Mouse (Mus musculus) limb, embryonic 10.5 days (tissue): ENCODE results near the gene Gas6. TPM values are rescaled to one million over a fixed set of nuclear protein-coding genes. Genes with fewer than 3 reads are reported as not detected.

Experiments used
- DNase-seq: peaks from one replicate; pipeline ENCODE4 v3.0.0-alpha.2; 2017; ENCODE audit warnings: low spot score
- H3K27ac ChIP-seq: fragments of 300-500 bp; sonication (generic); 2 replicates; pipeline ENCODE4 v1.5.1; 2016; ENCODE audit warnings: mild to moderate bottlenecking
- H3K27me3 ChIP-seq: fragments of 300-500 bp; sonication (generic); 2 replicates; pipeline ENCODE4 v1.6.1; 2016; ENCODE audit warnings: low read depth, mild to moderate bottlenecking; ENCODE audit not compliant: poor library complexity, severe bottlenecking
- H3K36me3 ChIP-seq: fragments of 300-500 bp; sonication (generic); 2 replicates; pipeline ENCODE4 v1.6.1; 2016; ENCODE audit warnings: mild to moderate bottlenecking, moderate library complexity
- H3K4me1 ChIP-seq: fragments of 300-500 bp; sonication (generic); 2 replicates; pipeline ENCODE4 v1.6.1; 2016
- H3K4me3 ChIP-seq: fragments of 300-500 bp; sonication (generic); 2 replicates; pipeline ENCODE4 v1.5.1; 2016; ENCODE audit warnings: mild to moderate bottlenecking, moderate library complexity
- H3K9me3 ChIP-seq: fragments of 300-500 bp; sonication (generic); replicated peaks from 2 replicates; pipeline ENCODE4 v1.6.1; 2016; ENCODE audit warnings: mild to moderate bottlenecking
- WGBS: fragments of 180-500 bp; shearing (Covaris S2); methylation state at CpG from one replicate; pipeline ENCODE4 v1.1.7; 2016; 5-methylcytosine and 5-hydroxymethylcytosine counted together
- polyA plus RNA-seq: library from polyadenylated mRNA; unstranded; fragments of >200 nt; fragmentation: Nextera tagmentation; extraction: Ambion mirVana; gene quantifications from 2 replicates; pipeline ENCODE4 v1.2.1, GENCODE M21; 2016

Gene Gas6
- polyA plus RNA-seq, 1 experiment from 2014 or later = 4.3 TPM

- no peaks in the 10 kb centered on the region for H3K27me3 ChIP-seq
- no peak overlapping the region for H3K4me3 ChIP-seq
- 92% methylated on average over 9 of the region's 9 CpGs for WGBS
- no peaks in the 10 kb centered on the region for H3K36me3 ChIP-seq
- no peak for DNase-seq
- no peaks in the 10 kb centered on the region for H3K9me3 ChIP-seq
- H3K27ac ChIP-seq = no peak overlapping the region
- no peaks in the 10 kb centered on the region for H3K4me1 ChIP-seq
Observed at GRCm38 (mm10) chr8:13519503-13519902, 25.2 kb upstream of the Gas6 start.

DNA sequence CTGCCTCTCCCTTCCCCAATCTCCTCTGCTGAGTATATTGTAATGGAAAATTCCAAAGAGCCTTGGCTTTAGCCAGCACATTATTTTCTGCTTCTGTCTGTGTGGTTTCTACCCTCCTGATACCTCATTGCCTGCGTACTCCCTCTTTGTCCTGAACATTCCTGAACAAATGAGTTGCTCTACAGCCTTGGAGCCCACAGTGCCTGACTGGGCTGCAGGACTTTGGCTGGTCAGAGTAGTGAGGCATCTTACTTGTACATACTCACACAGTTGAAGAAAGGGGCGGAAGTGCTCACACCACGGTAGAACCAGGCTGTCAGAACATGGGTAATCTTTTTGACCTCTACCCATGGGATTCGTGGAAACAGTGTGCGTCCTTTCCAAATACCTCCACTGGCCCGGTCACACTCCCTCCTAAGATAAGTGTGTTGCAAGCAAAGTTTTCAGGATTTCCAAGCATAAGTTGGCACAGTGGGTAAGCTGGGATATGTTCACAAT, 23.0 kb upstream of the Gas6 start:
- Histone ChIP-seq H3K27ac (no peak overlapping the region), H3K4me1 (no peaks in the 10 kb centered on the region), H3K27me3 (no peaks in the 10 kb centered on the region), H3K36me3 (no peaks in the 10 kb centered on the region), H3K4me3 (no peak overlapping the region), H3K9me3 (no peaks in the 10 kb centered on the region)
- WGBS = 94% methylated on average over 6 of the region's 6 CpGs
- DNase-seq = no peak

DNA sequence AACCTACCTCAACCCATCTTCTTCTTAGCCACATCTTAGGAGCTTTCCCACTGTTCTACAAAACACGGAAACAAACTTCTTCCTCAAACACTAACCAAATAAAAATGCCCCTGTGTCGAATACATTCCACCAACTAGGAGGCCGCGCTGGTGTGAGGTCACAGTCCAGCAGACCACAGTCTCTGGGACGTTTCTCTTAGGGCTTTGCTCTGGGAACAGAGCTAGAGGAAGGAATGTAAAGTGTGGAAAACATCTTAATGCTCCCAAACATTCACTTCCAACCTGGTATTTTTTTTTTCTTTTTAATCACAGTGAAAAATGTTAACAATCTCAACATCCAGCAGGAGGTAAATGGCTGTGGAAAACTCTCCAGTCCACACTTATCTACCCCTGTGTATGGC, 22.4 kb upstream of the Gas6 start:
- H3K9me3 ChIP-seq = no peaks in the 10 kb centered on the region
- H3K36me3 ChIP-seq = no peaks in the 10 kb centered on the region
- H3K4me1 ChIP-seq = no peaks in the 10 kb centered on the region
- 86% methylated on average over 5 of the region's 5 CpGs for WGBS
- no peak for DNase-seq
- no peak overlapping the region for H3K4me3 ChIP-seq
- H3K27ac ChIP-seq = no peak overlapping the region
- no peaks in the 10 kb centered on the region for H3K27me3 ChIP-seq

DNA sequence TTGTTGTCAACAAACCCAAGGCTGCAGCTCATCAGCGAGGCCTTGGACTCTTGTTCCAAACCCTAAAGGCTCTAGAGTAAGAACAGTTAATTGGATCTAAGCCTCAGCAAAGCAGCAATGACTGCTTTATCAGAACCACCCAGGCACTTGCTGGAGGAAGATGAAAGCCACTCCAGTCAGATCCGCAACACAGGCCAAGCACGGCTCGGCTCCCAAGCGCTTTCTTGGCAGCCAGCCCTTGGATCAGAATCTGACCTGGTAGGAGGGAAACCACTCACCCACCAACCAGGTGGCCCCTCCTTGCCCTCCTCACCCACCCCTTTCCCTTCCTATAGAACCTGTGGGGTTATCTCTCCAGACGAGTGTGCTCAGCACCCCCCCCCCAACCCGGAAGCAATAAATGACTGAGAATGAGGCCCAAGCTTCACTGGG, 21.7 kb upstream of the Gas6 start:
- 77% methylated on average over 7 of the region's 7 CpGs for WGBS
- H3K4me3 ChIP-seq = no peak overlapping the region
- DNase-seq = no peak
- H3K27me3 ChIP-seq = no peaks in the 10 kb centered on the region
- no peaks in the 10 kb centered on the region for H3K36me3 ChIP-seq
- H3K9me3 ChIP-seq = no peaks in the 10 kb centered on the region
- no peak overlapping the region for H3K27ac ChIP-seq
- no peaks in the 10 kb centered on the region for H3K4me1 ChIP-seq

DNA sequence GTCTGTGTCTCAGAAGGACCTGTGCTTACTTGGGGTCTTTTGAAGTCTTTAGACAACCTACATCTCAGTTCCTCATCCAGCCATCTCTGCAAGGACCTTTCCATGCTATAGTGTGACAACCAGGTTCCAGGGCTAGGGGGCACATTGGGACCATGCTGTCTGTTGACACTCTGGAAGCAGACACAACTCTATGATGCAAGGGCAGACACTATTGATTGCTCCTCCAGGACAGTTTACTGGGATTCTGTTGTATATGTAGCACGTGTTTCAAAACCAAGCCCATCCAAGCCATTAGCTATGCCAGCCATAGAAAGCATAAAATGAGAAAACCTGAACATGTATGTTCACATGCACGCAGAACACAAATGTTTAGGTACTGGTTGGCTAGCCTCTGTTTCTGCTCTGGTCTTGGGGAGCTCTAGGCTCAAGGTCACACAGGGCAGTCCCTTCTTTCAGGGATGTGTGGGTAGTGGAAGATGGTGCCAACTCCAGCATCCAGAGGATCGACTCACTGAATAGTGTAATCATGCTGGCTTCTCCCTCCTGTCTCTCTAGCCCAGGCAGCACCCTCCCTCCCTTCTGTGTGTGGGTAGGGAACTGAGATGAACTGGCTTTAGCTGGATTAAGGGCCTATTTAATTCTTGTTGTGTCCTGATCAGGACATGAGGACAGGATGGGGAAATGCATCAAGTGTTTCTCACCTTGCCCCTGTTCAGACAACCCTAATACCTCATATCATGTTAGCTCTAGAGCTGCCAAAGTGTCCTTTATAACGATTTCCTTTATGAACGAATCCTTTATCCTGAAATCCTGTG, 19.5 kb upstream of the Gas6 start:
- WGBS = 86% methylated on average over 5 of the region's 5 CpGs
- Histone ChIP-seq H3K4me3 (no peak overlapping the region), H3K36me3 (no peaks in the 10 kb centered on the region), H3K4me1 (no peaks in the 10 kb centered on the region), H3K27me3 (no peaks in the 10 kb centered on the region), H3K9me3 (no peaks in the 10 kb centered on the region), H3K27ac (no peak overlapping the region)
- no peak for DNase-seq

GRCm38 (mm10) chr8:13512677-13513076, 18.4 kb upstream of the Gas6 start:
- no peaks in the 10 kb centered on the region for H3K27me3 ChIP-seq
- no peaks in the 10 kb centered on the region for H3K9me3 ChIP-seq
- no peaks in the 10 kb centered on the region for H3K4me1 ChIP-seq
- H3K4me3 ChIP-seq = no peak overlapping the region
- no peak overlapping the region for H3K27ac ChIP-seq
- H3K36me3 ChIP-seq = no peaks in the 10 kb centered on the region
- 80% methylated on average over 6 of the region's 6 CpGs for WGBS
- no peak for DNase-seq

- Histone ChIP-seq H3K27ac (no peak overlapping the region), H3K27me3 (no peaks in the 10 kb centered on the region), H3K4me1 (no peaks in the 10 kb centered on the region), H3K36me3 (no peaks in the 10 kb centered on the region), H3K4me3 (no peak overlapping the region), H3K9me3 (no peaks in the 10 kb centered on the region)
- no peak for DNase-seq
- 70% methylated on average over 5 of the region's 5 CpGs for WGBS
Observed at GRCm38 (mm10) chr8:13512016-13512415, 17.7 kb upstream of the Gas6 start.

- Histone ChIP-seq H3K9me3 (no peaks in the 10 kb centered on the region), H3K4me3 (no peak overlapping the region), H3K4me1 (no peaks in the 10 kb centered on the region), H3K36me3 (no peaks in the 10 kb centered on the region), H3K27me3 (no peaks in the 10 kb centered on the region), H3K27ac (no peak overlapping the region)
- DNase-seq = no peak
- WGBS = 86% methylated on average over 3 of the region's 3 CpGs
Observed at GRCm38 (mm10) chr8:13507284-13507937, 13.1 kb upstream of the Gas6 start.

DNA sequence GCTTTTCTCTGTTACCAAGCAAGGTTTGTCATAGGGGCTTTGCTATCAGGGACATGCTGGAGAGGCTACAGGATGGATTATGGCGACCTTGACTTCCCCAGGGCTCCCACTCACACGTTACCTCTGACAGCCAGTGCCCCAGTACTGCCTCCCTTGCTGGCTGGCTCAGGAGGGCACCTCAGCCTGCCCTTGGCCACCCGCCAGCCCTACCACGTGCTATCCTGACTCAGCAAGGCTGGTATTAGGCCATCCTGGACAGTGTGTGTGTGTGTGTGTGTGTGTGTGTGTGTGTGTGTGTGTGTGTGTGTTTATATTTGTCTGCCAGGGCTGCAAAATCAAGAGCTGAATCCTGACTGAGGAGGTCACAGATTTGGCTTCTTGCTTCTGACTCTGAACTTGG, 12.6 kb upstream of the Gas6 start:
- WGBS = 76% methylated on average over 4 of the region's 4 CpGs
- no peaks in the 10 kb centered on the region for H3K4me1 ChIP-seq
- no peaks in the 10 kb centered on the region for H3K36me3 ChIP-seq
- no peaks in the 10 kb centered on the region for H3K27me3 ChIP-seq
- no peak for DNase-seq
- no peak overlapping the region for H3K27ac ChIP-seq
- no peak overlapping the region for H3K4me3 ChIP-seq
- no peaks in the 10 kb centered on the region for H3K9me3 ChIP-seq

GRCm38 (mm10) chr8:13504894-13505674, 10.8 kb upstream of the Gas6 start:
- Histone ChIP-seq H3K9me3 (no peaks in the 10 kb centered on the region), H3K36me3 (no peaks in the 10 kb centered on the region), H3K27ac (no peak overlapping the region), H3K4me1 (no peaks in the 10 kb centered on the region), H3K27me3 (no peaks in the 10 kb centered on the region), H3K4me3 (no peak overlapping the region)
- DNase-seq = no peak

DNA sequence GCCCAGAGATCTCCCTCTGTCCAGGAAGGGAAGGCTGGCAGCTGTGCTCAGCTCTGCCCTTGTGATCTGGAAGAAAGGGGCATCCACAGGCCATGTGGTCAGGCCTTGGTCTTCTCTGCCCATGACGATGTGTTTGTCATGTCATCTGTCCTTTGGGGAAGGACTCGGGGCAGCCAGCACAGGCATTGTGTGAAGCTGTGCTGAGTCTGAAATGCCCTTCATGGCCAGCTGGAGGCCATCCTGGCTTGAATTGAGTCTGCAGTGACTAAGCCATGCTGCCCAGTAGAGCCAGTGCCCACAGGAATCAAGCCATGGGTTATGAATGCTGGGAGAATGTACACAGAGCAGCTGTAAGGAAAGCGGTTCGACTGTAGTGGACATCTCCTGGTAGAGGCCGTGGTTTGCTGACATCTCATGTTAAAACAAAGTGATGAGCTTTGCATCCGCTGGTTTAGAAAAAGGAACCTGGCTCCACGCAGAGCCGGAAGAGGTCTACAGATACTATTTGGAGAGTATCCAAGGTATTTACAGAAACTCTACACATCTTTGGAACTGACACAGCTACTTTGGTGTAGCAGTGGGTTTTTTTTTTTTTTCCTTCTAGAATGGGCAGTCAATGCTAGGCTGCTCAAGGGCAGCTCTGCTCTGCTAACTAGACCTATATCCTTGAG, 9.8 kb upstream of the Gas6 start:
- H3K27me3 ChIP-seq = no peaks in the 10 kb centered on the region
- no peaks in the 10 kb centered on the region for H3K36me3 ChIP-seq
- no peak for DNase-seq
- no peak overlapping the region for H3K4me3 ChIP-seq
- no peaks in the 10 kb centered on the region for H3K4me1 ChIP-seq
- 90% methylated on average over 8 of the region's 8 CpGs for WGBS
- no peak overlapping the region for H3K27ac ChIP-seq
- H3K9me3 ChIP-seq = no peaks in the 10 kb centered on the region

GRCm38 (mm10) chr8:13501221-13501620, 6.9 kb upstream of the Gas6 start:
- no peak overlapping the region for H3K4me3 ChIP-seq
- H3K36me3 ChIP-seq = no peaks in the 10 kb centered on the region
- no peaks in the 10 kb centered on the region for H3K27me3 ChIP-seq
- no peaks in the 10 kb centered on the region for H3K4me1 ChIP-seq
- H3K9me3 ChIP-seq = no peaks in the 10 kb centered on the region
- 90% methylated on average over 3 of the region's 3 CpGs for WGBS
- H3K27ac ChIP-seq = no peak overlapping the region
- DNase-seq = no peak
